Mouse (Mus musculus): ENCODE measurements around the gene Gja3. TPM values are rescaled to one million over a fixed set of nuclear protein-coding genes. Genes with fewer than 3 reads are reported as not detected.
"Not testable (repeated sequence)": the region's sequence is repeated elsewhere in the genome, so short reads cannot be mapped to it uniquely, and the experiment has no call there.

The Gja3 gene
- polyA plus RNA-seq, 1 experiment from 2014 or later = not detected

DNA sequence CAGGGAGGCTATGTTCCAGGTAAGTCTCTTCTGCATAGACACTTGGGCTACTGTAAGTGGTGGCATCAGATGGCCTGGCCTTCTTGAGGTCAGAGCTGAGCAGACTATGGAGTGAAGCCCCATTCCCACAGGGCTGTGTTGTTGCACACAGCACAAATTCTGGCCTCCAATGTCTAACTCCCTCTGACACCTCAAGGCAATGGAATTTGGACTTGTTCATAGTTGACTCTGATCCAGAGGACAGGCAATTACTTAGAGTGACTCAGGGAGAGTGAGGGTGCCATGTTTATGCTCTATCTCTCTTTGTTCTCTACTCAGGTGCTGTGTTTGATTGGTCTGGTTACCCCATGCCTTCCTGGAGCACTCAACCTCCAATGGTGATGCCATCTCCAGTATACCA is 41.1 kb downstream of the Gja3 start:
- H3K27ac ChIP-seq (replicated peaks); H3K9me3 ChIP-seq (replicated peaks); H3K27me3 ChIP-seq (ENCODE audit: low read depth, poor library complexity, severe bottlenecking); H3K4me3 ChIP-seq; H3K36me3 ChIP-seq; DNase-seq (ENCODE audit: low spot score); H3K4me1 ChIP-seq: not testable (repeated sequence)

GRCm38 (mm10) chr14:56988621-56989020 is 69.3 kb downstream of the Gja3 start:
- H3K36me3 ChIP-seq = no peaks in the 10 kb centered on the region
- no peak overlapping the region for H3K27ac ChIP-seq (replicated peaks)
- no peak for DNase-seq (ENCODE audit: low spot score)
- H3K27me3 ChIP-seq (ENCODE audit: low read depth, poor library complexity, severe bottlenecking) = no peaks in the 10 kb centered on the region
- no peaks in the 10 kb centered on the region for H3K9me3 ChIP-seq (replicated peaks)
- H3K4me3 ChIP-seq = no peak overlapping the region
- no peaks in the 10 kb centered on the region for H3K4me1 ChIP-seq
- 80% methylated on average over 4 of the region's 4 CpGs for WGBS

Other genes with a start within 250 kb of the Gja3 start
- 24.8 and 26.6 TPM in 2 replicates for gene Zmym5, start 246.4 kb downstream of the Gja3 start, polyA plus RNA-seq (2016; fragmentation: Nextera tagmentation; extraction: Ambion mirVana)
- gene Zmym2, start 171.4 kb downstream of the Gja3 start, polyA plus RNA-seq (2016; fragmentation: Nextera tagmentation; extraction: Ambion mirVana) = 57.3 and 71.1 TPM in 2 replicates
- 0.70 and 3.4 TPM in 2 replicates for gene Gjb2, start 46.6 kb upstream of the Gja3 start, polyA plus RNA-seq (2016; fragmentation: Nextera tagmentation; extraction: Ambion mirVana)
- not detected in 2 replicates for gene Gm4491, start 57.8 kb upstream of the Gja3 start, polyA plus RNA-seq (2016; fragmentation: Nextera tagmentation; extraction: Ambion mirVana)
- gene Gjb6, start 75.5 kb upstream of the Gja3 start, polyA plus RNA-seq (2016; fragmentation: Nextera tagmentation; extraction: Ambion mirVana) = 0.38 and 0.94 TPM in 2 replicates